Mouse (Mus musculus) mouse embryonic stem cell (cell line): ENCODE data around the gene Atg4d.
"Not testable (repeated sequence)": the region's sequence is repeated elsewhere in the genome, so short reads cannot be mapped to it uniquely, and the experiment has no call there.

Experiments used
- in situ Hi-C, 2 experiments: fragments of 300-500 bp; cut with MboI; formaldehyde crosslinking; loops; 1 replicate in 1 of 2; 3 replicates in 1 of 2; pipeline ENCODE4 v1.14.3; 2019 to 2020; ENCODE audit warnings: low sequenced_read_pairs in 2 of 2, low pct_unique_long_range_greater_than_20kb in 1 of 2, mixed read lengths in 1 of 2; ENCODE audit not compliant: unreplicated experiment in 1 of 2

Gene Atg4d

DNA sequence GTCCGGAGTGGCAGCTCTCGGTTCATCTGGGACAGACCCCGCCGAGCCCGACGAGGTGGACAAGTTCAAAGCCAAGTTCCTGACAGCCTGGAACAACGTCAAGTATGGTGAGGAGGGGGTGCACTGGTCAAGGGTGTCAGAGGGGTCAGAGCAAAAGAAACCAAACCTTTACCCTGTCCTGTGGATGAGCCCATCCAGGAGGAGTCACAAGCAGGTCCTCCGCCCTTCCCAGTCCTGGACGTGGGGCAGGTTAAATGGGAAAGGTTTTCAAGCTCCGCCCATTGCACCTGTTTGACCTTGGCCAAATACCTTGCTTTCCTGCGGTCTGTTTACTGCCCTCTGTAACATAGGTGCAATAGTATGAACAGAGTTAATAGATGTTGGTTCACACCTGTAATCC is 518 bp downstream of the Atg4d start:
- in situ Hi-C loops, result no loop called here

- in situ Hi-C loops, result no loop called here
Observed at GRCm38 (mm10) chr9:21266889-21267288, 1.8 kb downstream of the Atg4d start.

DNA sequence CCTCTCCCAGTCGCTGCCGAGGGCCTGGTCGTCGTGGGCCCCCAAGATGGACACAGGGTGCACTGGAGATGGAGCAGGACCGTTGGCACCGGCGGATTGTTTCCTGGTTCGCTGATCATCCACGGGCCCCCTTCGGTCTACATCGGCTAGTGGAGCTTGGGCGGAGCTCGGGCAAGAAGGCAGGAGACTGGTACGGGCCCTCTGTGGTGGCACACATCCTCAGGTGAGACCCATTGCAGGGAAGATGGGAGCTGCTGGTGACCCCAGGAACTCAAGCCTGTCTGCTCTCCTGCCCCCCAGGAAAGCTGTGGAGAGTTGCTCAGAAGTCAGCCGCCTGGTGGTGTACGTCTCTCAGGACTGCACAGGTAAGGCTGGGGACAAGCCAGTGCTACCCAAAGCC is 3.2 kb downstream of the Atg4d start:
- in situ Hi-C loops, result no loop called here

- in situ Hi-C loops, result not testable (repeated sequence)
Observed at GRCm38 (mm10) chr9:21269590-21269989, 4.5 kb downstream of the Atg4d start.

- in situ Hi-C loops, result no loop called here
Observed at GRCm38 (mm10) chr9:21272391-21272790, 7.3 kb downstream of the Atg4d start.

- in situ Hi-C loops, result no loop called here
Observed at GRCm38 (mm10) chr9:21273094-21273493, 8.0 kb downstream of the Atg4d start.

DNA sequence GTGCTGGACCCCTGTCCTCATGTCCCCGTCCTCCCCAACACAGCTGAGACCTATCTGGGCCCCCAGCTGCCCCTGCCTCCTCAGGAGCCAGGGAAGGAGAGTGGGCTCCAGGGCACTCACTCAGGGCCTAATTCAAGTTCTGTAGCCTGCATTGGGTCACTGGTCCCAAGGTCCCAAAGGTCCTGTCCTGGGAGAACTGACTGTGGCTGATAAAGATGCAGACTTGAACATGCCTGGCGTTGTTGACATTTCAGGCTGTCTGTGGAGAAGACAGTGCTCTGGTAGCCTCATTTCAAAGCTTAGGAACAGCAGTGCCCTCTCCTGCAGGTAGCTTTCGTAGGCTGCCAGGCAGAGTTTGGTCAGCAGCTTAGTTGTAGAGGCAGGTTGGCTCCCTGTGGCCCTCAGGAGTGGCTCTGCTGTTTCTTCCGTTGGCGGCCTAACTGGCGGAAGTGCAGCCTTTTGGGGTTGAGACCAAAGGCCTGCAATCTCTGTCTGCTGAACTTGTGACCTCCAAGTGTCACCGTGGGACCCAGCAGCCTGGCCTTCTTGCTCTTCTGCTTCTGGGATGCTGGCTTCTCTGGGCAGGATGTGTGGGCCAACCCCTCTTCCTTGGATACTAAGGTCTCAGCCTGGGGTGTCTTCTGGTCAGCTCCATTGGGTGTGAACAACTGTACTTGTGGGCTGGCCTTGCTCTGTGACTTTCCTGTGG is 8.6 kb downstream of the Atg4d start:
- in situ Hi-C loops, result no loop called here

GRCm38 (mm10) chr9:21274336-21274735 is 9.2 kb downstream of the Atg4d start:
- in situ Hi-C loops, result no loop called here

GRCm38 (mm10) chr9:21275013-21275710 is 10.1 kb downstream of the Atg4d start:
- in situ Hi-C loops, result no loop called here

GRCm38 (mm10) chr9:21275727-21276126 is 10.6 kb downstream of the Atg4d start:
- in situ Hi-C loops, result no loop called here

DNA sequence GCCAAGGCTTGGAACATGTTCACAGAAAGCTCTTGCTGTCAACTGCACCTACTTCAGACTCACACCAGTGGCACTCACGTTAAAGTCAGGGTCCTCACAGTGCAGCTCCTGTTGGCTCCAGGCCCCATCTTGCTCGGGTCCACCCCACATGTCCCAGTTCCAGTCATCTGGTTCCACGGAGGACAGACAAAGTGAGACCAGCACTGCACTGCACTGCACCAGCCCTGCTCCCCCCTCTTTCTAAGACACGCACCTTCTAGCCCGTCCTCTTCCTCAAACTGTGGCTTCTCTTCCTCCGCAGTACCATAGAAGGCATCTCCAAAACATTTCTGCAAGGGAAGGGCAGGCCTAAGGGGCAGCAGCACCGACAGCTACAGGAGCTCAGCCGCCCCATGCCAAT is 11.2 kb downstream of the Atg4d start:
- in situ Hi-C loops, result no loop called here

GRCm38 (mm10) chr9:21277776-21278175 is 12.7 kb downstream of the Atg4d start:
- in situ Hi-C loops, result no loop called here

DNA sequence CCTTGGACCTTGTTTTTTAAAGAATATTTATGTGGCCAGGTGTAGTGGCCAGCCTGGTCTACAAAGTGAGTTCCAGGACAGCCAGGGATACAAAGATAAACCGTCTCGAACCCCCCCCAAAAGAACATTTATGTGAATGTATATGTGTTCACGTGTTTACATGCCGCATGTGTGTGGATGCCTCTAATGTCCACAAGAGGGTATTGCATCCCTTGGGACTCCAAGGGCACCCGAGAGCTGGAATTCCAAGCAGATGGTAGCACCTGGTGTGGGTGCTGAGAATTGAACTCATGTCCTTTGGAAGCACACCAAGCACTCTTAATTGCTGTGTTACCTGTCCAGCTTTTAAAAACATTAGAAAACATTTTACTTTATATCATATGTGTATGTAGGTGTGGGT is 18.5 kb downstream of the Atg4d start:
- in situ Hi-C loops, result no loop called here

DNA sequence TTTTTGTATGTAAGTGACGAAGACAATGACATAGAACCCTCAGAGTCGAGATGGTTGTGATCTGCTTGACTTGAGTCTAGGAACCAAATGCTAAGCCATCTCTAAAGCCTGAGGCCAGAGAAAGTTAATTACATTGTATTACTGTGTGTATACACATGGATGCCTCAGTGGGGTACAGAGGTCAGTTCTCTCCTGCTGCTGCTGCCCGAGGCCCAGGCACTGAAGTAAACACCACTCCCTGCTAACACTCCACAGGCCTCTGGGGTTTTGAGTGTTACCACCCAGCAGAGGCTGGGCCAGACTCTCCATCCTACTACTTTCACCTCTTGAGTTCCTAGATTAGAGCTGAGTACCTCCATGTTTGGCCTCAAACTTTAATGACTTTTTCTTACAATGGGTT is 18.9 kb downstream of the Atg4d start:
- in situ Hi-C loops, result no loop called here

DNA sequence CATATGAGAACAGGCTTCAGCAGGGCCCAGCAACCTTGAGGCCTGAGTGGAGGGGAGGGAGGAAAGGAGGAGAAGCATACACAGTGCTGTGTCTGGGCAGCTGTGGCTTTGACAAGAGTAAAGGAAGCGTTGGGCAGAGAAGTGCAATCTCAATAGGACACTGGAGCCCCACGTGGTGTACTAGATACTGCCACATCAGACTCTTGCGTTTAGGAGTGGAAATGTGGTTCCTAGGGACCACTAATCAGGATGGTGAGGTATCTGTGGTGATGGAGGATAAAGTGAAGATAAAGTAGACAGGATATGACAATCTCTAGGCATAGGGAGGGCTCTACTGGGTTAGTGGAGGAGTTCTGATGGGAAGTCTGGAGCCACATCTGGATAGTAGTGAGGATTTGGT is 21.7 kb downstream of the Atg4d start:
- in situ Hi-C loops, result no loop called here

GRCm38 (mm10) chr9:21287571-21288402 is 22.7 kb downstream of the Atg4d start, which contains the start of gene Kri1:
TSS of gene Kri1 (minus strand) at chr9:21287969.
- in situ Hi-C loops, result no loop called here

DNA sequence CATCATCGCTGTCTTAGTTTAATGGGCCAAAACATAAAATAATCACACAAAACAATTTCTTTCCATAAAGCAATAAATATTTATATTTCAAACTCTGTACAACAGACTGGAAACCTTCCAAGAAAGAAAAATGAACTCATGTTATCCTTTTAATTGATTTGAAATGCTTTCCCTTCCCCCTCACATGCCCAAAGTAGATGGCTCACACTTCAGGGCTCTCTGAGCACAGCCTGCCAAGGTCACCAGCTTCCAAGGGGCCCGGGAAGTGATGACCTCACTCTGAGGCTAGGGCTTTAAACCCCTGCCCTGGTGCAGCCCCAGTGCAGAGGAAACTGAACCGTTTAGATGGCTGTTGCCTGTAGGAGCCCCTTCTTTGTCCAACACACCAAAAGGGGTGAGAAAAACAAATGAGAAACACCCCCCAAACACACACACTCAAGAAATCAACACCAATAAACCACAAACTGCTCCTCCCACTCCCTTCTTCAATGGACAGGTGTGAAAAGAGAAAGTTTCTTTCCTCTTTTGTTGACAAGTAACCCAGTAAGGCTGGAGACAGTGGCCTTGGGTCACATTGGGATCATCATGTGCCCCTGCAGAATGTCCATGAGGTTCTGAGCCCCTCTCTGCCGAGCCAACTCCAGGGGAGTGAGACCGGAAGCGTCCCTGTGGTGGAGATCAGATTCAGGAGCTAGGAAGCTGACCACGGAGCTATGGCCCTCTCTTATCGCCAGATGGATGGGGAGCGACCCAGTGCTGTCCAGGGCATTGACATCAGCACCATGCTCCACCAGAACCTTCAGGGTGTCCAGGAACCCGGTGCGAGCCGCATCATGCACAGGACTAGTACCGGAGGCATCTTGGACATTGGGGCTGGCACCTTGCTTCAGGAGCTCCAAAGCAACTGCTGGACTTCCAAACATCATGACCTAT is 23.6 kb downstream of the Atg4d start:
- in situ Hi-C loops, result no loop called here

- in situ Hi-C loops, result no loop called here
Observed at GRCm38 (mm10) chr9:21289337-21289671, 24.2 kb downstream of the Atg4d start.
